Mouse (Mus musculus): ENCODE data around the gene Pno1.

GRCm38 (mm10) chr11:17257443-17257842 is 46.1 kb upstream of the Pno1 start, which contains the start of gene C1d:
- no peak for TF ChIP-seq CTCF (IDR thresholded peaks at IDR 0.05; ENCODE audit: low read depth)
- TF ChIP-seq EP300 (IDR thresholded peaks at IDR 0.05; ENCODE audit: low read depth): no peak

Measured in heart, postnatal 0 days (tissue).